Mouse (Mus musculus): ENCODE measurements around the gene Gpbp1. TPM values are rescaled to one million over a fixed set of nuclear protein-coding genes. Genes with fewer than 3 reads are reported as not detected.
A peak's percentile ranks its signal among the peaks of the same experiment; 100 is the strongest.

The Gpbp1 gene
- 81.8 and 83.2 TPM in 2 replicates for total RNA-seq (2021)
- long read RNA-seq, transcript Gpbp1-202 (12 exons, 3,299 nt): minor isoform, 36 of 98 reads
- long read RNA-seq, transcript Gpbp1-201 (13 exons, 3,694 nt): major isoform, 38 of 98 reads
- long read RNA-seq, partial matches to known transcripts: 12 of 98 reads
- long read RNA-seq, other reads (novel, unspliced or antisense): 12 of 98 reads

GRCm38 (mm10) chr13:111489802-111490723, at the start of gene Gpbp1:
TSS of gene Gpbp1 (minus strand) at chr13:111490111.
- DNase-seq: peak; percentile 100

GRCm38 (mm10) chr13:111537718-111538117, 47.8 kb upstream of the Gpbp1 start:
- no peak for DNase-seq

- DNase-seq: no peak
These were observed 46.4 kb upstream of the Gpbp1 start for GRCm38 (mm10) chr13:111536207-111536887.

- DNase-seq: no peak
These were observed 44.2 kb upstream of the Gpbp1 start for GRCm38 (mm10) chr13:111534131-111534530.

- peak; percentile 14 for DNase-seq
These were observed 42.5 kb upstream of the Gpbp1 start for GRCm38 (mm10) chr13:111532178-111532948.

- DNase-seq: no peak
These were observed 41.8 kb upstream of the Gpbp1 start for GRCm38 (mm10) chr13:111531701-111532100.

GRCm38 (mm10) chr13:111524277-111524676, 34.4 kb upstream of the Gpbp1 start:
- DNase-seq: no peak

- no peak for DNase-seq
These were observed 32.4 kb upstream of the Gpbp1 start for GRCm38 (mm10) chr13:111522336-111522735.

- DNase-seq: no peak
These were observed 30.5 kb upstream of the Gpbp1 start for GRCm38 (mm10) chr13:111520456-111520855.

- no peak for DNase-seq
These were observed 28.4 kb upstream of the Gpbp1 start for GRCm38 (mm10) chr13:111518332-111518731.

- no peak for DNase-seq
These were observed 26.7 kb upstream of the Gpbp1 start for GRCm38 (mm10) chr13:111516385-111517150.

GRCm38 (mm10) chr13:111509385-111509784, 19.5 kb upstream of the Gpbp1 start:
- DNase-seq: no peak

- no peak for DNase-seq
These were observed 18.7 kb upstream of the Gpbp1 start for GRCm38 (mm10) chr13:111508645-111509044.

GRCm38 (mm10) chr13:111494330-111495029, 4.6 kb upstream of the Gpbp1 start:
- DNase-seq: no peak

- DNase-seq: no peak
These were observed 1.3 kb upstream of the Gpbp1 start for GRCm38 (mm10) chr13:111491046-111491756.

GRCm38 (mm10) chr13:111489502-111489801, 459 bp downstream of the Gpbp1 start:
- DNase-seq: no peak

- DNase-seq: peak; percentile 58
These were observed 1.0 kb downstream of the Gpbp1 start for GRCm38 (mm10) chr13:111488651-111489501.

- DNase-seq: no peak
These were observed 12.2 kb downstream of the Gpbp1 start for GRCm38 (mm10) chr13:111477695-111478094.

GRCm38 (mm10) chr13:111470562-111471237, 19.2 kb downstream of the Gpbp1 start:
- DNase-seq: no peak
